Mouse (Mus musculus) cerebellum, postnatal 36 days (tissue): ENCODE results near the gene Zc3h8.
A peak's percentile ranks its signal among the peaks of the same experiment; 100 is the strongest.

Experiments
- DNase-seq, 2 experiments: peaks; one replicate each; pipeline ENCODE4 v3.0.0; 2021 to 2022; ENCODE audit warnings: mixed read lengths in 2 of 2

Zc3h8 gene

GRCm38 (mm10) chr2:128943538-128944528 lies at the start of gene Zc3h8:
Zc3h8 (minus strand) TSS chr2:128944077.
- DNase-seq: peak; percentile 96 to 97

GRCm38 (mm10) chr2:128984746-128985145 lies 40.9 kb upstream of the Zc3h8 start:
- DNase-seq: no peak

- no peak for DNase-seq
Measured at GRCm38 (mm10) chr2:128975572-128975971, 31.7 kb upstream of the Zc3h8 start.

- no peak for DNase-seq
Measured at GRCm38 (mm10) chr2:128972301-128972700, 28.4 kb upstream of the Zc3h8 start.

- DNase-seq: no peak
Measured at GRCm38 (mm10) chr2:128968475-128969083, 24.7 kb upstream of the Zc3h8 start.

- peak; percentile 76 to 79 for DNase-seq
Measured at GRCm38 (mm10) chr2:128967661-128968441, 24.0 kb upstream of the Zc3h8 start, which contains the start of gene Gm10762. Gm10762 (minus strand) TSS chr2:128967725.

GRCm38 (mm10) chr2:128966641-128967580 lies 23.0 kb upstream of the Zc3h8 start, which contains the start of gene Zc3h6:
Zc3h6 (plus strand) TSS chr2:128967402.
- DNase-seq: peak; percentile 99 to 100

GRCm38 (mm10) chr2:128966236-128966635 lies 22.4 kb upstream of the Zc3h8 start:
- DNase-seq: no peak

- DNase-seq: no peak
Measured at GRCm38 (mm10) chr2:128965505-128966105, 21.7 kb upstream of the Zc3h8 start.

- DNase-seq: no peak
Measured at GRCm38 (mm10) chr2:128954186-128954585, 10.3 kb upstream of the Zc3h8 start.

- peak in 1 of 2 experiments; percentile 35 for DNase-seq
Measured at GRCm38 (mm10) chr2:128947962-128948588, 4.2 kb upstream of the Zc3h8 start.

- no peak for DNase-seq
Measured at GRCm38 (mm10) chr2:128936256-128936655, 7.6 kb downstream of the Zc3h8 start.

- no peak for DNase-seq
Measured at GRCm38 (mm10) chr2:128930704-128931103, 13.2 kb downstream of the Zc3h8 start.

- DNase-seq: no peak
Measured at GRCm38 (mm10) chr2:128928446-128928845, 15.4 kb downstream of the Zc3h8 start.

GRCm38 (mm10) chr2:128924799-128925198 lies 19.1 kb downstream of the Zc3h8 start:
- no peak for DNase-seq

- DNase-seq: no peak
Measured at GRCm38 (mm10) chr2:128916528-128916927, 27.3 kb downstream of the Zc3h8 start.

GRCm38 (mm10) chr2:128914978-128915377 lies 28.9 kb downstream of the Zc3h8 start:
- DNase-seq: no peak

GRCm38 (mm10) chr2:128903661-128904060 lies 40.2 kb downstream of the Zc3h8 start:
- DNase-seq: no peak

- no peak for DNase-seq
Measured at GRCm38 (mm10) chr2:128902843-128903242, 41.0 kb downstream of the Zc3h8 start.

- DNase-seq: peak; percentile 36 to 45
Measured at GRCm38 (mm10) chr2:128892180-128892721, 51.6 kb downstream of the Zc3h8 start.
